Mouse (Mus musculus) midbrain, embryonic 12.5 days (tissue): ENCODE data around the gene Idh3g. TPM values are rescaled to one million over a fixed set of nuclear protein-coding genes. Genes with fewer than 3 reads are reported as not detected.

ENCODE experiments used
- ATAC-seq: fragments of 200-750 bp; cut with Nextera tagmentation; 2 replicates; pipeline ENCODE4 v1.8.0; 2017; ENCODE audit warnings: low read depth, moderate TSS enrichment, moderate library complexity; ENCODE audit not compliant: low FRiP score
- H3K27ac ChIP-seq: fragments of 300-500 bp; sonication (generic); replicated peaks from 2 replicates; pipeline ENCODE4 v1.5.1; 2016; ENCODE audit warnings: mild to moderate bottlenecking
- H3K27me3 ChIP-seq: fragments of 300-500 bp; sonication (generic); 2 replicates; pipeline ENCODE4 v1.6.1; 2016; ENCODE audit warnings: mild to moderate bottlenecking
- H3K36me3 ChIP-seq: fragments of 300-500 bp; sonication (generic); 2 replicates; pipeline ENCODE4 v1.6.1; 2016
- H3K4me1 ChIP-seq: fragments of 300-500 bp; sonication (generic); 2 replicates; pipeline ENCODE4 v1.6.1; 2016
- H3K4me2 ChIP-seq: fragments of 300-500 bp; sonication (generic); replicated peaks from 2 replicates; pipeline ENCODE4 v1.6.1; 2016; ENCODE audit warnings: mild to moderate bottlenecking, moderate library complexity
- H3K4me3 ChIP-seq: fragments of 300-500 bp; sonication (generic); 2 replicates; pipeline ENCODE4 v1.5.1; 2016; ENCODE audit warnings: mild to moderate bottlenecking
- H3K9ac ChIP-seq: fragments of 300-500 bp; sonication (generic); replicated peaks from 2 replicates; pipeline ENCODE4 v1.6.1; 2016; ENCODE audit warnings: mild to moderate bottlenecking, moderate library complexity
- H3K9me3 ChIP-seq: fragments of 300-500 bp; sonication (generic); 2 replicates; pipeline ENCODE4 v1.6.1; 2016; ENCODE audit warnings: mild to moderate bottlenecking
- WGBS: fragments of 180-500 bp; shearing (Covaris S2); methylation state at CpG from one replicate; pipeline ENCODE4 v1.1.7; 2016; 5-methylcytosine and 5-hydroxymethylcytosine counted together
- polyA plus RNA-seq: library from polyadenylated mRNA; unstranded; fragments of >200 nt; fragmentation: Nextera tagmentation; extraction: Ambion mirVana; gene quantifications from 2 replicates; pipeline ENCODE4 v1.2.1, GENCODE M21; 2016

The Idh3g gene
- 166 and 169 TPM in 2 replicates for polyA plus RNA-seq

DNA sequence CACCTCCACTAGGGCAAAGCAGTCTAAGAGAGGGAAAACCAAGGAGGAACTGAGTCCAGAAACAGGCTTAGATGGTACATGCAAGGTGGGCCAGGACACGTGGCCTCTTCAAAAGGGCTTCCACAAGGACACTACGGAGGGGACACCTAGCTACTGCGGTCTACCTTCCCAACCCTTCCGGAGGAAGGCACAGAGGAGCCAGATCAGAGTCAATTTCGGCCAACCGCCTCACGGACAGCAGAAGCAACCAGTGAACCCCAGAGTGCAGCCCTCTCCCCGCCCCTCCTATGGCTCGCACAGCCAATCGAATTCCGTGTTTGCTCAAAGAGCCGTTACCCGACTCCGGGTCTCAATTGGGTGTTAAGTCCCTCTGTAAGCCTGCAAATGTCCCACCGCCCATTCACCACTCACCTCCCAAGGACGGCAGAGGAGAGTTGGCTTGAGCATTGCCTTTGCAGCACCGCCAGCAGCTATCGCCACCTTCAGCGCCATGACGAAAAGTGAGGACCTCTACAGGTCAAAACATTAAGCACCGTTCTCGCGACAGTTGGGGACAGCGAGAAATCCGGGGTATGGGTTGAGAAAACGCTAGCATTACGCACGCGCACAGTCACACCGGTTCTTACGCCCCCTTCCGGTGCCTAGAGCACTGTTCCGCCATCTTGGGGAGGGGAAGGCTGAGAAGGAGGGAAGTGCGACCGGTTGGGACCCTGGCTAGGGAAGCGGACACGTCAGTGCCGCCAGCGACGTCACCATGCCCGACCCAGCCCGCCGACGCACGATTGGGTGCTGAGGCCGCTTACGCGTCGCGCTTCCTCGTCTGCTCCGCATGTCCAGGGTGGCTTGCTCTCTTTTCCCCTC, at the start of gene Idh3g, which contains the start of gene Ssr4:
Gene Idh3g, minus strand, starts transcription at position 534 of the 861 bp plus-strand sequence.
Gene Ssr4, plus strand, starts transcription at position 665 of the 861 bp plus-strand sequence.
- Histone ChIP-seq H3K36me3 (peaks cover 16% of the 10 kb centered on the region; the same call in 1 of the 2 replicates), H3K9me3 (no peaks in the 10 kb centered on the region), H3K27me3 (no peaks in the 10 kb centered on the region), H3K4me3 (peak within 1 kb of the TSS; percentile 59), H3K9ac (peak within 1 kb of the TSS; percentile 71), H3K27ac (peak within 1 kb of the TSS; percentile 85), H3K4me1 (peaks cover 14% of the 10 kb centered on the region; the same call in 1 of the 2 replicates), H3K4me2 (peak within 1 kb of the TSS; percentile 64)
- peak; percentile 96 for ATAC-seq
- 17% methylated on average over 52 of the region's 52 CpGs for WGBS

DNA sequence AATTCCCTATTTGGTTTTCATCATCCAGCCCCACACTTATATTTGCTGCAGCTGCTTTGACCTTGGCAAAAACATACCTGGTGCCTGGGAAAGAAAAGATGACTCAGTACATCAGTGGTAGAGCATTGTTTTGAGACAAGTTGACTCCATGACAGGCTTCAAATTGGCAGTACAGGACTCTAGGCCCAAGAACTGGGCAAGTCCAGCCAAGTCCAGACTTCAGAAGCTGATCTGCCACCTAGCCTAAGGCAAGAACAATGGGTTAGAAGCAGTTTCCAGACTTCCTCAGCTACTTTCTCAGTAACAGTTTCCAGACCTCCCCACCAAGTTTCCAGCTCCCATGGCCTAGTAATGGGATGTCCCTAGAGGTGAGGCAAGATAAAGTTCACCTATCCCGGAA, 49.0 kb upstream of the Idh3g start:
- H3K4me2 ChIP-seq, result no peak overlapping the region
- H3K4me3 ChIP-seq, result no peak overlapping the region
- no peaks in the 10 kb centered on the region for H3K4me1 ChIP-seq
- H3K27me3 ChIP-seq, result no peaks in the 10 kb centered on the region
- no peaks in the 10 kb centered on the region for H3K9me3 ChIP-seq
- H3K9ac ChIP-seq, result no peak overlapping the region
- H3K36me3 ChIP-seq, result no peaks in the 10 kb centered on the region
- WGBS, result 92% methylated on average over 1 of the region's 1 CpGs
- H3K27ac ChIP-seq, result no peak overlapping the region
- no peak for ATAC-seq

GRCm38 (mm10) chrX:73824185-73825151, 37.8 kb upstream of the Idh3g start, which contains the start of gene Pdzd4:
TSS of gene Pdzd4 (minus strand) at chrX:73824969.
- peak; percentile 83 for ATAC-seq
- Histone ChIP-seq H3K4me2 (peak within 1 kb of the TSS; percentile 61), H3K27ac (peak within 1 kb of the TSS; percentile 86), H3K4me1 (0 out of 2 replicates have a peak, but pooled peaks cover 3% of the 10 kb centered on the region), H3K27me3 (no peaks in the 10 kb centered on the region), H3K9ac (peak within 1 kb of the TSS; percentile 68), H3K36me3 (no peaks in the 10 kb centered on the region), H3K9me3 (no peaks in the 10 kb centered on the region), H3K4me3 (peak within 1 kb of the TSS; percentile 61)
- WGBS, result 20% methylated on average over 51 of the region's 84 CpGs

GRCm38 (mm10) chrX:73823747-73824146, 37.0 kb upstream of the Idh3g start:
- peak overlapping the region; percentile 61 for H3K4me2 ChIP-seq
- 22% methylated on average over 17 of the region's 17 CpGs for WGBS
- ATAC-seq, result peak; percentile 64
- H3K27me3 ChIP-seq, result no peaks in the 10 kb centered on the region
- H3K9ac ChIP-seq, result peak overlapping the region; percentile 68
- no peaks in the 10 kb centered on the region for H3K9me3 ChIP-seq
- H3K36me3 ChIP-seq, result no peaks in the 10 kb centered on the region
- H3K27ac ChIP-seq, result no peak overlapping the region
- H3K4me3 ChIP-seq, result peak overlapping the region; percentile 61
- 0 out of 2 replicates have a peak, but pooled peaks cover 3% of the 10 kb centered on the region for H3K4me1 ChIP-seq

DNA sequence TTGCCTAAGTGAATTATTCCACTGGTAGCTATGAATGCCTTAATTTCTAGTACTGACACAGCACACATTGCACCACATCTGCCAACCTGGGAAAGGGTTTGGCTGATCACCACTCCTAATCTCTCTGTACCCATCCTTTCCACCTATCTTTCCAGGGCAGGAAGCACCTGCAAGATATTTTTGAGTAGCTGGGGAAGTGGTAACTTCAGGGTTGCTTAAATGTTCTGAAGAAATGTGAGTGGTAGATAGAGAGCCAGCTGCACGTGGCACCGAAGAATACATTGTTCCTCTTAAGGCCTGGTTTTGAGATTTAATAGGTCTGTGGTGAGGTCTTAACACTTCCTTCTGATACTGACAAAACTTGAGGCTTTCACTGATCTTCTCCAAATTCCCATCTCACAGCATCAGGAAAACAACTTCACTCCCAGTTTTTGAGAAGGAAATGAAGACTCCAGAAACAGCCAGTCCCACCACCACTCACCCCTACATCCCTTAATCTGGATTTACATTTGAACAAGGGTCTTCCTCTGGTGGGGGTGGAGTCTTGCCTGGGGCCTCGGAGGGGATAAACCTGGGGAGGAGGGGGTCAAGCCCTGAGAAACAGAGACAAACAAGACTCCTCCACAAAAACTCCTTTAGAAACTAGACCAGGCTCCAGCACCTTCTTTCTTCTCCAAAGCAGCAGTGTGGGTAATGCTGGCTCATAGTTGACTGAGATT, 30.1 kb upstream of the Idh3g start:
- H3K4me2 ChIP-seq, result no peak overlapping the region
- H3K9me3 ChIP-seq, result no peaks in the 10 kb centered on the region
- no peak overlapping the region for H3K4me3 ChIP-seq
- no peaks in the 10 kb centered on the region for H3K27me3 ChIP-seq
- 44% methylated on average over 3 of the region's 3 CpGs for WGBS
- ATAC-seq, result no peak
- no peak overlapping the region for H3K9ac ChIP-seq
- 0 out of 2 replicates have a peak overlapping the region, but pooled peaks have one; percentile 6 for H3K27ac ChIP-seq
- H3K4me1 ChIP-seq, result 0 out of 2 replicates have a peak, but pooled peaks cover 4% of the 10 kb centered on the region
- no peaks in the 10 kb centered on the region for H3K36me3 ChIP-seq

GRCm38 (mm10) chrX:73815072-73815471, 28.4 kb upstream of the Idh3g start:
- ATAC-seq, result peak; percentile 81
- H3K36me3 ChIP-seq, result no peaks in the 10 kb centered on the region
- no peaks in the 10 kb centered on the region for H3K9me3 ChIP-seq
- peak overlapping the region; percentile 47 for H3K4me2 ChIP-seq
- peak overlapping the region; percentile 54; the same call in 1 of the 2 replicates for H3K27ac ChIP-seq
- no peaks in the 10 kb centered on the region for H3K27me3 ChIP-seq
- peak overlapping the region; percentile 64 for H3K9ac ChIP-seq
- H3K4me3 ChIP-seq, result peak overlapping the region; percentile 37
- 0 out of 2 replicates have a peak, but pooled peaks cover 4% of the 10 kb centered on the region for H3K4me1 ChIP-seq
- 22% methylated on average over 14 of the region's 14 CpGs for WGBS

DNA sequence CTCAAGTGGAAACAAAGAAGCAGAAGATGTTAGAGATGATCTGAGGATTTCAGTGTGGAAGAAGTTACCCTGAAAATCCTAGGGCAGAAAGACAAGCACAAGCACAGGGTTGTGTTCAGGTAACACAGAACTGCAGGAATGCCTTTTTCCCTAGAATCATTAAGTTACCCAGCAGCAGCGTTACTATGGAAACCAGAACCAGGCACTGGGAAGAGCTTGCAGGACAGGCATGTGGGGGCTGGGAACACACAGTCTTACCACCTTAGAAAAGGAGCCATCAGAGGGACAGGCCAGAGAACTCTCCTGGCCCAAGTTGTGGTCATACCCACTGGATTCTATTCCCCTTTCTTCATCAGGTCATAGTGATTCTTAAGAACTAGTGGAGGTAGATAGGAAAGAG, 19.1 kb upstream of the Idh3g start:
- Histone ChIP-seq H3K4me2 (no peak overlapping the region), H3K9ac (no peak overlapping the region), H3K27ac (no peak overlapping the region), H3K27me3 (no peaks in the 10 kb centered on the region), H3K4me1 (0 out of 2 replicates have a peak, but pooled peaks cover 4% of the 10 kb centered on the region), H3K9me3 (no peaks in the 10 kb centered on the region), H3K36me3 (no peaks in the 10 kb centered on the region), H3K4me3 (no peak overlapping the region)
- WGBS, result 80% methylated on average over 1 of the region's 1 CpGs
- ATAC-seq, result no peak

DNA sequence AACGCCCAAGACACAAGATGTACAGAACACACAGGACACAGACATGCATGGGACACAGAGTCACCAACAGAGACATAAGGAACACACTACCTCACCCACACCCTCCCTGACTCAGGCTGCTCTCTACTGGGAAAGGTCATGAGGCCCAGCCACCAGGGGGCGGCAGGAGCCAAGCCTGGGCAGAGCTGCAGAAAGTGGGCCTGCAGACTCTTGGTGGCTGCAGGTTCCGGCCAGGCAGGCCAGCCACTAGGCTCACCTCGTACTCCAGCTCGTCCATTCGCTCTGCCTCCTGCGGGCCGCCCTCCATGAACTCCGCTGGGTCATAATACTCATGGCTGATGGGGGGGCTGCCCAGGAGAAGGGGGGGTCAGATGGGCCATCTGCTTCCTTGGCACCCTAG, 11.8 kb upstream of the Idh3g start:
- no peak overlapping the region for H3K4me3 ChIP-seq
- no peak overlapping the region for H3K27ac ChIP-seq
- no peaks in the 10 kb centered on the region for H3K9me3 ChIP-seq
- H3K36me3 ChIP-seq, result peaks cover 9% of the 10 kb centered on the region; the same call in 1 of the 2 replicates
- WGBS, result 52% methylated on average over 8 of the region's 9 CpGs
- peak; percentile 83 for ATAC-seq
- no peak overlapping the region for H3K4me2 ChIP-seq
- H3K4me1 ChIP-seq, result no peaks in the 10 kb centered on the region
- no peaks in the 10 kb centered on the region for H3K27me3 ChIP-seq
- H3K9ac ChIP-seq, result no peak overlapping the region

- Histone ChIP-seq H3K4me3 (no peak overlapping the region), H3K27ac (no peak overlapping the region), H3K9me3 (no peaks in the 10 kb centered on the region), H3K36me3 (peaks cover 9% of the 10 kb centered on the region; the same call in 1 of the 2 replicates), H3K9ac (no peak overlapping the region), H3K4me1 (no peaks in the 10 kb centered on the region), H3K27me3 (no peaks in the 10 kb centered on the region), H3K4me2 (no peak overlapping the region)
- no peak for ATAC-seq
- WGBS, result 87% methylated on average over 2 of the region's 2 CpGs
Observed at GRCm38 (mm10) chrX:73797511-73797910, 10.8 kb upstream of the Idh3g start.

GRCm38 (mm10) chrX:73793505-73793904, 6.8 kb upstream of the Idh3g start:
- Histone ChIP-seq H3K27me3 (no peaks in the 10 kb centered on the region), H3K4me3 (no peak overlapping the region), H3K9me3 (no peaks in the 10 kb centered on the region), H3K4me1 (no peaks in the 10 kb centered on the region), H3K9ac (no peak overlapping the region), H3K27ac (no peak overlapping the region), H3K4me2 (no peak overlapping the region), H3K36me3 (peaks cover 20% of the 10 kb centered on the region; the same call in 1 of the 2 replicates)
- no peak for ATAC-seq
- WGBS, result 45% methylated on average over 1 of the region's 1 CpGs

- H3K4me1 ChIP-seq, result peaks cover 4% of the 10 kb centered on the region; the same call in 1 of the 2 replicates
- H3K4me3 ChIP-seq, result no peak overlapping the region
- H3K9ac ChIP-seq, result no peak overlapping the region
- H3K27me3 ChIP-seq, result no peaks in the 10 kb centered on the region
- no peaks in the 10 kb centered on the region for H3K9me3 ChIP-seq
- H3K36me3 ChIP-seq, result peaks cover 20% of the 10 kb centered on the region; the same call in 1 of the 2 replicates
- no peak for ATAC-seq
- H3K4me2 ChIP-seq, result no peak overlapping the region
- no peak overlapping the region for H3K27ac ChIP-seq
Observed at GRCm38 (mm10) chrX:73793039-73793438, 6.3 kb upstream of the Idh3g start.
